Mouse (Mus musculus) thymus, postnatal 25 days (tissue): ENCODE results near the gene Ptcd2.

ENCODE experiments used
- DNase-seq: peaks from one replicate; pipeline ENCODE4 v3.0.0; 2022

The Ptcd2 gene

DNA sequence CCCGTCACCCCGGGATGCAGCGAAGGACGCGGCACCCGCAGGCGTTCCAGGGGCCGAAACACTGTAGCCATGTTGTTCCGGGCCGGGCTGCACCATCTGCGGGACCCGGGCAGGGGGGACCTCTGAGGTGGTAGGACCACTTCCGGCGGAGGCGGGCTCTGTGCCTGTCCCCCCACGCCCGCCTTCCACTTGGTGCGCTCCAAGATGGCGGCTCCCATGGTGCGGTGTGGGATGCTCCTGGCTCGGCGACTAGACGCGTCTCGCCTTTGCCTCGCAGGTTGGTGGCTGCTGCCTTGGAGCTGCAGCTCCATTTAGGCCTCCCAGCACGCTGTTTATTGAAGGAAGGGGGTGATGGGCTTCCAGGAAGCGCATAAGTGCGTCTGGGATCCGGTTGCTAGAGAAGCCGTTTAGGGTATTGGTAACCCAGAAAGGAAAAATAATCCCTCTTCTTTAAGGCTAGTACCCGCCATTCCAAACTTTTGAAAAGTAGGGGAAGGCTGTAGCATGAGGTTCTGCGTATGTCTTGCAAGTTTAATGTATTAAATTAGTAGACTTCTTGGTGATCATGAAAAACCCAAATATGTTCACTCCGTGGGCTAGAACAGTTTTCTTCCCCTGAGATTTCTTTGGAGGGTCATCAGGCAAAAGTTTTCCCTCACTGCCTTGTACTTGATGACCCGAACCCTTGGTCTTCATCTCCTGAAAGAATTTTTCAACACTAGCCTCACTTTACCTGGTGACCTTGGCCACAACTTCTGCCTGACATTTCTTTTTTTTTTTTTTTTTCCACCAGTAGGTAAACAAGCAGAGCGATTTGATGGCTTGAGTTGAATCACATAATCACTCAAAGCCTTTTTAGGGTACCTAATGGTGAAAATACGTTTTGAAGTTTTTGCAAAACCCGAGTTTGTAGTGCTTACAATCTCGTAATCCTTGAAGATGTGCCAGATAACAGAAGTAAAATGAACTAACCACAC is at the start of gene Ptcd2, which contains the start of gene Mrps27:
Gene Ptcd2, minus strand, starts transcription at position 107 of the 977 bp plus-strand sequence.
Gene Mrps27, plus strand, starts transcription at position 188 of the 977 bp plus-strand sequence.
- DNase-seq = peak; percentile 99

DNA sequence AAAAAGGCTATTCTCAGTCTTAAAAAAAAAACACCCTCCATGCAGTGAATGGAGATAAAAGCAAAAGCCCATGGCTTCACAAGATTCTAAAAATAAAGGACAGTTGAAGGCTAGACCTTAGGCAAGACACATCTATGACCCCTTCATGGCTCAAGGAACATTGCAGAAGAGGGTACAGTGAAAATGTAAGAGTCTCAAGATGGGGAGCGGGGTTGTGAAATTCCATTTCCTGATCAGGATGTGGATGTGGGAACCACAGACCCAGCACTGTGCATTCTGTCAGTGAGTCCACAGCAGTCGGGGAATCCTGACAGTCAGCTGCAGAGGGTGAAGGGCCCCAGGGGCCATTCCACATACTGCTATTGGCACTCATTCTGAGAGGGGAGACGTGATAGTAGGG is 48.6 kb upstream of the Ptcd2 start:
- DNase-seq = no peak

- DNase-seq = no peak
Observed at GRCm38 (mm10) chr13:99391417-99391816, 46.9 kb upstream of the Ptcd2 start.

DNA sequence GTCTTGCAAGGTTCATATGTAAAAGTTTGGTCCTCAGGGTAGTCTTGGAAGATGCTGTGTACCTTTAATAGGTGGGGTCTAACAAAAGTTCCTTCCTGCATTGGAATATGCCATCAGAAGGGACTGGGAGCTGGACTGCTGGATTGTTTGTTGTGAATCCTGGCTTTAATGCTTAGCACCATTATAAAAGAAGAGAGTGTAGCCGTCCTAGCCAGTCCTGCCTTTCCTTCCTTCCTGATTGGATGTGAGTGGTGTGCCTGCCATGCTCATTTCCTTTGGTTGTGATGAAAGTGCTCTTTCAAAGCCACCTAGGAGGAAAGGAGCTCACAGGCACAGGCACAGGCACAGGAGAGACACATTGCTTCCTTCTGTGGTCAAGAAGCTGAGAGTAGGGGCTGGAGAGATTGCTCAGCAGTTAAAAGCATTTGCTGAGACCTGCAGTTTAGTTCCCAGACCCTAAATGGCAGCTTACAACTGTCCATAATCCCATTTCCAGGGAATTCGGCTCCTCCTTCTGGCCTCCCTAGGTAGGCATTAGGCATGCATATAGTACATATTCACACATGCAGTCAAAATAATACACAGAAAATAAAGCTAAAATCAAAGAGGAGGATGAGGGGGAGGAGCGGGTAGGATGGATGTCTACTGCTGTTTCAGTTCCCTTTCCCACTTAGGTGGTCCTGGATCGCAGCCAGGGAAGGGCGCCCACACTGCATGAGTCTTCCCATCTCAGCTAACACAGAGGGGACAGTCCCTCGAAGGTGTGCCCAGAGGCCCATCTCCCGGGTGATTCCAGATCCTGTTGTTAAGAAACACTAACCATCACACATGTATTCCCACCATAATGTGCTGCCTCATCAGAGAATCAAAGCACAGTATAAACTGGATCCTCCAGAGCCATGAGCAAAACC is 43.7 kb upstream of the Ptcd2 start:
- DNase-seq = no peak

DNA sequence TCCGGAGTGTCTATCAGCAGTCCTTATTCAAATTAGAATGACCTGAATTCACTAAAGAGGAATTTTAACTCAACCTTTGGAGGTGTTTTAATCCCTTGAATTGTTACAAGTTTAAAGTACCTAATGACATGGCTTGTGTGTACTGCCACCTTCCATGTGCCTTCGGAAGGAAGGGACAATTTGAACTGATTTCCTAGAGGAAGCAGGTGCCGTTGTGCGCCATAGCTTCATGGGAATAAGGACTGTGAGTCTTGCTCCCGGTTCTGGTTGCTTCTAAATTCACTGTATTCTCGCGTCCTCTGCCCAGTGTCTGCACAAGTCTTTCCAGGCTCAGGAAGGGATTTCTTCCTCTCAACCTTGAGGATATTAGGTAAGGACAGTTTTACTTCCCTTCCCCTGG is 41.8 kb upstream of the Ptcd2 start:
- no peak for DNase-seq

DNA sequence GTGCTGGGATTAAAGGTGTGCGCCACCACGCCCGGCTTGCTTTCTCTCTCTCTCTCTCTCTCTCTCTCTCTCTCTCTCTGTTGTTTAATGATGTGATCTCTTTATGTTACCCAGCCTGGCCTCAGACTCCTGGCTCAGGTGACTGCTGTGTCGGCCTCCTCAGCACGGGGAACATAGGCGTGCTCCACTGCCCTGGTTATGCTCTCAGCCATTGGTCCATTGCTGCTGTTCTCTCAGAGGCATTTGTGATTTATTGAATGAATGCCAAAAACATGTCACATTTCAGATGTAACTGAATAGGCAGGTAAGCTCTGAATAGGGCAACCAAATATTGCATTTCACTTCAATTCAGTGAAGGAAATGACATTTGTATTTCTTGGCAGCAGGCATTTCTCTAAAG is 41.4 kb upstream of the Ptcd2 start:
- no peak for DNase-seq

DNA sequence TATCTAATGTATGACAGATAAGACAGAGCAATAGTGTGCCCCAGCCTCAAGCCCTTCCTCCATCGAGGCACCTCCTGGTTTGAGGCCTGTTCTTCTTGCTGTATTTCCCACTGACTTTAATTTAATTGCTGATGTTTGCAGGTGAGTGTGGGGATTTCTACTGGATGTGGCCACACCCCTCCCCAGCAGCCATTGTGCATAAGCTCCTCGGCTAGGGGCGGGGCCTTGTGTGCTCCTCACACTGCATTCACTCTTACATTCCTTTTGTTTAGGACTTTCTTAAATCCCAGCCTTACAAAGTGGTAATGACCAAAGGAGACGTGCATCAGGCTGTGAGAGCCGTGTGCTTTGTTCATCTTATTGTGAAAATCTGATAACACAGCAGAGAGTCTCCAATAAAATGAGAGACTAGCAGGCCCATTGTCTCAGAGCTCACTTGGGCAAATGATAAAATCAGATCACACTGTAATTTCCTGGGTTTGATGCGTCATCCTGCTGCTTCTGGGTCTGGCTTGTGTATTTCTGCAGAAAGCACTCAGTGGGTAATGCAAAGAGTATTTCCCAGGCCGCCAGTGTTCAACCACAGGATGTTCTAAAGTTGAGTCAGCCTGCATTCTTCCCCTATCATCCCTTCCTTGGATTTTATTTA is 40.2 kb upstream of the Ptcd2 start:
- no peak for DNase-seq

DNA sequence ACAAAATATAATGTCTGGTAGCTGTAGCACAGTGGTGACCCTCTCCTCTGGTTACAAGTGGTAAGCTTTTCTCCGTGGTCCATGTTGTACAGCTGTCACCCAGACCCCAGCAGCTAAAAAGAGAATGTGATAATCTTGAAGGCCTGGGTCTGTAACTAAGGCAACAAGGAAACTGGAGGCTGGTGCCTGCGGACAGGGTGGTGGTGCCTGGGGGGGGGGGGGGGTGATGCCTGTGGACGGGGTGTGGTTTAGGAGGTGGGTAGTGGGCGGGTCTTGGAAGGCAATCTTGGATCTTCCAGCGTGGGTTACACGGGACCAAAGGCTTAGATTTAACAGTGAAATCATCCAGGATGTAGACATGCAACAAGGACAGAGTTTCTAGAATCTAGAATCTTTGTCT is 37.9 kb upstream of the Ptcd2 start:
- DNase-seq = no peak

- DNase-seq = no peak
Observed at GRCm38 (mm10) chr13:99378223-99378622, 33.7 kb upstream of the Ptcd2 start.

GRCm38 (mm10) chr13:99377055-99377454 is 32.5 kb upstream of the Ptcd2 start:
- DNase-seq = no peak

DNA sequence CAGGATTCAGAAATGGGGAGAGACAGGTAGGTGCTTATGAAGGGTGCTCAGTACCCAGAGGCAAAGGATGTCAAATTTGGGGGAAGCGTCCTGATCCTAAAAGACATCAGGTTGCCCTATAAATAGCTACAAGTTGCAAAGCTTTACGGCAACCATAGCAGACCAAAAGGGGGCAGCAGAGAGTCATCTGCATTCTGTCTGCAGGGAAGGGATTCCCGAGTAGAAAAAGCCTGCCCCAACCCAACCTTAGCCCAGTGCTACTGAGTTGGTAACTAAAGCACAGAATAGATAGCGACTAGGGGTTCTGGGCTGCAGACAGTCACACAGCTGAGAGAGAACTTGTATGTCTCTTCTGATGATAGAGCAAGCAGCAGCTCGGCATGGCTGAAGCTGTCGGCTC is 31.0 kb upstream of the Ptcd2 start:
- peak; percentile 67 for DNase-seq

GRCm38 (mm10) chr13:99374191-99374590 is 29.7 kb upstream of the Ptcd2 start:
- DNase-seq = no peak

DNA sequence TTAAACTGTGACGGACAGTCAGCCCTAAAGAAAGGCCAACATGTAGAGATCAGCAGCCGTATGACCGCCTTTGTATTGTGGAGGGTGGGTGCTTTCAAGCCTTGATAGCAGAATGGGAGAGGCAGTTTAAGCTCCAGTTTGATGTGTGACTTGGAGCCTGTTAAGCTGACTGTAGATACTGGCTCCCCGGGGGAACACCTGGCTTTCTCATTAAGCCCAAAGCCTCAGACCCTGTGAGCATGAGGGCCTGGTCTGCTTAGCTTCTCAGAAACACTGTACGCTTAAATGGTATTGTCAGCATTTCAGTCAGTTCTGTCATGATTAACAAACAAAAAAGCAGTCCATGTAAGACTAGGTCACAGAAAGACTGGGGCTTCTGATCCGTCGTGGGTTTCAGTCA is 29.2 kb upstream of the Ptcd2 start:
- DNase-seq = no peak

GRCm38 (mm10) chr13:99371285-99371684 is 26.8 kb upstream of the Ptcd2 start:
- no peak for DNase-seq

- DNase-seq = no peak
Observed at GRCm38 (mm10) chr13:99369103-99369502, 24.6 kb upstream of the Ptcd2 start.

GRCm38 (mm10) chr13:99367554-99368174 is 23.2 kb upstream of the Ptcd2 start:
- no peak for DNase-seq

DNA sequence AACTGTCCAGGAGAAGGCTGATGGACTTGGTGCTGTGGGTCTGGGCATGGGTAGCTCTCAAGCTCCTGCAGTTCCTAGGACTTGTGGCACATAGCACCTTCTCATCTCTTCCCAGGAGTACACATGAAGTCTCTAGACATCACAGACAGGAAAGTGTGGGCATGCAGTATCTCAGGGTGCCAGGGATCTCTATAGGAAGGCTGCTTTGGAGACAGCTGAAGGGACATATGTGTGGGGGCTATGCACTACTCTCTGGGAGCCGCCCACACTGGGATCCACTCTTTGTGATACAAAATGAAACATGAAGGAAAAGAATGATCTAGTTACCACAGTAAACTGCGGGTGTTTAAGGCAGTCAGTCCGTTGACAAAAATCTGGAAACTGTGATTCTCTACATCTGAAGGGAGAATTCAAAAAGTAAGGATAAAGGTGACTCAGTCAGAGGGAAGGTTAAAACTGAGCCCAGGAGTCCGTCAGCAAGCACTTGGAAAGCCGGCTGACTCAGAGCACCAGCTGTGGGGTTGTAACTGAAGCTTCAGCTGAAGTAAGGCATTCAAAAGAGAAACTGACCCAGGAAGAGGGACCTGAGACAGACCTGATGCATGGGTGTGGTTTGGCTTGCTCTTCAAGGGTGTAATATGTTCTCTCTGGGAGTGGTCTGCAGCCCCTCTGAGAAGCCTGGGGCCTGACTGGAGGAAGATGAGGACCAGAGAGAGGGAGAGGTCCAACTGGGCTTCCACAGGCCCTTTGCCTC is 22.1 kb upstream of the Ptcd2 start:
- DNase-seq = no peak

DNA sequence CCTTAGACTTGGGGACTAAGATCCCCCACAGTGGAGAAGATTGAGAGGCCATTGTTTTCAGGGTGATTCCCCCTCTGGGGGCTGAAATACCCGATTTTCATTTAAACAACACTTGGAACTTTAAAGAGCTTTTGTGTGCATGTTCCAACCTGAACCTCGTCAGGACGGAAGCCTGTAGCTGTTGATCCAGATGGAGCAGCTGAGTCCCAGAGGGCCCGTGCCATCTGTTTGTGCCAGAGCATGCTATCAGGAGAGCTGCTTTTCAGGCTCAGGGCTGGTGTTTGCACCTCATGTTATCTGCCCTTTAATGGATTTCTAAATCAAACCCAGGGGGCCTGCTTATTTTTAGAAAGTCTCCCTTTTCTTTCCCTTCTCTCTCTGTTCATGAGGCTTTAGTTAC is 19.4 kb upstream of the Ptcd2 start:
- DNase-seq = no peak

- DNase-seq = no peak
Observed at GRCm38 (mm10) chr13:99358921-99359320, 14.4 kb upstream of the Ptcd2 start.

- no peak for DNase-seq
Observed at GRCm38 (mm10) chr13:99356428-99357265, 12.1 kb upstream of the Ptcd2 start.

- no peak for DNase-seq
Observed at GRCm38 (mm10) chr13:99355861-99356260, 11.4 kb upstream of the Ptcd2 start.
